In genomic region chr4:63171122-63171521, GRCm38 (mm10) we compare ENCODE assay signal across 20 mouse cellular contexts. TPM values are rescaled to one million over a fixed set of nuclear protein-coding genes. Genes with fewer than 3 reads are reported as not detected.
DNase-seq lines count a peak whose midpoint lies in the region; ATAC-seq and TF ChIP-seq lines count a peak whose summit lies in the region.
"Had no signal": no experiment of that assay in that cellular context is flagged by ENCODE, and none has a peak within 500 bp of the region (broad histone marks: within the 10 kb centered on the region; RNA-seq: fewer than 3 reads in every experiment).

No protein-coding gene starts in this region.

- WGBS in kidney, adult 2 months: 35% methylated on average over 24 of the region's 24 CpGs
- WGBS in kidney, embryonic 16.5 days: 42% methylated on average over 24 of the region's 24 CpGs
- 28% methylated on average over 24 of the region's 24 CpGs for WGBS in liver, postnatal 0 days (ENCODE audit: insufficient replicate concordance)
- WGBS in hindbrain, embryonic 12.5 days: 53% methylated on average over 24 of the region's 24 CpGs

- H3K9ac ChIP-seq in kidney, embryonic 16.5 days (replicated peaks; ENCODE audit: low read length): peak overlapping the region; percentile 50
- H3K9ac ChIP-seq in liver, postnatal 0 days (replicated peaks): no peak overlapping the region
- H3K9ac ChIP-seq in hindbrain, embryonic 12.5 days: no peak overlapping the region
- H3K9ac ChIP-seq: heart, embryonic 12.5 days; neural tube, embryonic 12.5 days had no signal

- no peaks in the 10 kb centered on the region; the same call in 1 of the 2 replicates for H3K36me3 ChIP-seq in kidney, adult 2 months (ENCODE audit: control insufficient read depth, insufficient read depth, low read length)
- peaks cover 10% of the 10 kb centered on the region for H3K36me3 ChIP-seq in kidney, embryonic 16.5 days (ENCODE audit: insufficient read depth, low read length)
- no peaks in the 10 kb centered on the region for H3K36me3 ChIP-seq in liver, postnatal 0 days (replicated peaks; ENCODE audit: insufficient read depth, low read length)
- no peaks in the 10 kb centered on the region for H3K36me3 ChIP-seq in hindbrain, embryonic 12.5 days
- H3K36me3 ChIP-seq: heart, embryonic 12.5 days; neural tube, embryonic 12.5 days had no signal

- ATAC-seq in kidney, embryonic 16.5 days (ENCODE audit: low FRiP score, low TSS enrichment): no peak
- no peak for ATAC-seq in liver, postnatal 0 days
- ATAC-seq in hindbrain, embryonic 12.5 days (ENCODE audit: low FRiP score): no peak
- ATAC-seq: activated CD4-positive, CD25-positive, alpha-beta regulatory T cell, adult 4 months; midbrain, embryonic 16.5 days had no signal

- TF ChIP-seq CTCF in kidney, adult 2 months (conservative IDR thresholded peaks at IDR 0.05; ENCODE audit: insufficient read depth, insufficient read length, low read depth, low read length): no peak
- TF ChIP-seq CTCF in liver, postnatal 0 days (IDR thresholded peaks at IDR 0.05; ENCODE audit: low read depth): no peak

- H3K27ac ChIP-seq in kidney, adult 2 months (ENCODE audit: insufficient read depth, low read depth, low read length): peak overlapping the region; percentile 97
- H3K27ac ChIP-seq in kidney, embryonic 16.5 days (ENCODE audit: low read length): peak overlapping the region; percentile 96
- H3K27ac ChIP-seq in liver, postnatal 0 days (ENCODE audit: low read depth): no peak overlapping the region
- no peak overlapping the region for H3K27ac ChIP-seq in hindbrain, embryonic 12.5 days
- H3K27ac ChIP-seq: neural tube, embryonic 12.5 days had no signal

- no peak for TF ChIP-seq POLR2A in kidney, adult 2 months (IDR thresholded peaks at IDR 0.05; ENCODE audit: low read depth, low read length)

- H3K4me2 ChIP-seq in kidney, embryonic 16.5 days (replicated peaks; ENCODE audit: low read depth, low read length): peak overlapping the region; percentile 52
- 0 out of 2 replicates have a peak overlapping the region, but pooled peaks have one; percentile 47 for H3K4me2 ChIP-seq in liver, postnatal 0 days (ENCODE audit: low read depth, low read length)
- H3K4me2 ChIP-seq in hindbrain, embryonic 12.5 days (replicated peaks): no peak overlapping the region
- H3K4me2 ChIP-seq: heart, embryonic 12.5 days; neural tube, embryonic 12.5 days had no signal

- peaks cover 29% of the 10 kb centered on the region for H3K4me1 ChIP-seq in kidney, adult 2 months (ENCODE audit: control insufficient read depth, insufficient read depth, low read length)
- peaks cover 5% of the 10 kb centered on the region; the same call in 1 of the 2 replicates for H3K4me1 ChIP-seq in kidney, embryonic 16.5 days (ENCODE audit: insufficient read depth, low read length)
- no peaks in the 10 kb centered on the region for H3K4me1 ChIP-seq in liver, postnatal 0 days (ENCODE audit: insufficient read depth)
- H3K4me1 ChIP-seq in hindbrain, embryonic 12.5 days: no peaks in the 10 kb centered on the region
- H3K4me1 ChIP-seq: heart, embryonic 12.5 days; neural tube, embryonic 12.5 days had no signal

- no peaks in the 10 kb centered on the region; the same call in 1 of the 2 replicates for H3K9me3 ChIP-seq in kidney, embryonic 16.5 days (ENCODE audit: low read length)
- no peaks in the 10 kb centered on the region for H3K9me3 ChIP-seq in liver, postnatal 0 days (ENCODE audit: low read length)
- no peaks in the 10 kb centered on the region for H3K9me3 ChIP-seq in hindbrain, embryonic 12.5 days (replicated peaks)
- H3K9me3 ChIP-seq: neural tube, embryonic 12.5 days had no signal

- peak overlapping the region; percentile 74 for H3K4me3 ChIP-seq in kidney, adult 2 months (ENCODE audit: insufficient read depth, low read depth, low read length)
- peak overlapping the region; percentile 52 for H3K4me3 ChIP-seq in kidney, embryonic 16.5 days (ENCODE audit: low read length)
- no peak overlapping the region for H3K4me3 ChIP-seq in liver, postnatal 0 days (ENCODE audit: low read depth, low read length)
- H3K4me3 ChIP-seq in hindbrain, embryonic 12.5 days: no peak overlapping the region
- H3K4me3 ChIP-seq: heart, embryonic 12.5 days; neural tube, embryonic 12.5 days had no signal

- H3K27me3 ChIP-seq in kidney, adult 2 months (replicated peaks; ENCODE audit: control insufficient read depth, insufficient read depth, low read length): no peaks in the 10 kb centered on the region
- H3K27me3 ChIP-seq in kidney, embryonic 16.5 days (ENCODE audit: insufficient read depth, low read length): no peaks in the 10 kb centered on the region
- H3K27me3 ChIP-seq in liver, postnatal 0 days (ENCODE audit: insufficient read depth, low read length): no peaks in the 10 kb centered on the region
- H3K27me3 ChIP-seq in hindbrain, embryonic 12.5 days: peaks cover 17% of the 10 kb centered on the region

- DNase-seq in kidney, adult 2 months: no peak
- DNase-seq in kidney, adult 11 months: no peak
- DNase-seq in ES-CJ7 (ENCODE audit: low read depth, low spot score): peak; percentile 8
- no peak for DNase-seq in liver, postnatal 0 days
- DNase-seq in gastrocnemius, postnatal 4 days (ENCODE audit: low spot score in 2 of 2): no peak
- no peak for DNase-seq in Muller cell, postnatal 12 days (ENCODE audit: inconsistent ontology term)
- DNase-seq: cerebellum, adult 11 months; gastrocnemius, postnatal 36 days; heart, postnatal 4 days; layer of hippocampus, adult 9-11 months; left cerebral cortex, postnatal 4 days; right cerebral cortex, postnatal 4 days; thymus, postnatal 36 days had no signal

- TF ChIP-seq EP300 in liver, postnatal 0 days (IDR thresholded peaks at IDR 0.05; ENCODE audit: low read depth): no peak

RNA-seq across cellular contexts. Expression of gene Kif12, which starts 0.8 kb away (rescaled TPM):
- 187 and 263 TPM in 2 replicates for polyA plus RNA-seq in kidney, adult 2 months (2012; rRNA removed)
- polyA plus RNA-seq in kidney, embryonic 16.5 days (2015; fragmentation: Nextera tagmentation; extraction: Ambion mirVana): 147 and 153 TPM in 2 replicates
- 0.40 and 0.59 TPM in 2 replicates for polyA plus RNA-seq in liver, postnatal 0 days (2015; fragmentation: Nextera tagmentation; extraction: Ambion mirVana)
- polyA plus RNA-seq in hindbrain, embryonic 12.5 days (2016; fragmentation: Nextera tagmentation; extraction: Ambion mirVana): 0.27 TPM in 1 of 2 replicates, not detected in the other
- total RNA-seq in gastrocnemius, postnatal 4 days (2021): not detected
- total RNA-seq: gastrocnemius, postnatal 36 days; heart, postnatal 4 days; left cerebral cortex, postnatal 4 days; MEL had no signal
- polyA plus RNA-seq: activated CD4-positive, CD25-positive, alpha-beta regulatory T cell, adult 4 months; neural tube, embryonic 12.5 days had no signal

RNA-seq across cellular contexts. Expression of gene Ambp, which starts 16.5 kb away (rescaled TPM):
- polyA plus RNA-seq in kidney, adult 2 months (2012; rRNA removed): 2.7 and 3.9 TPM in 2 replicates
- 5.9 and 8.3 TPM in 2 replicates for polyA plus RNA-seq in kidney, embryonic 16.5 days (2015; fragmentation: Nextera tagmentation; extraction: Ambion mirVana)
- polyA plus RNA-seq in liver, postnatal 0 days (2015; fragmentation: Nextera tagmentation; extraction: Ambion mirVana): 2,449 and 2,507 TPM in 2 replicates
- polyA plus RNA-seq in hindbrain, embryonic 12.5 days (2016; fragmentation: Nextera tagmentation; extraction: Ambion mirVana): not detected in 2 replicates
- 1 to 10 TPM in 1 of 2 experiments, under 1 TPM in 1; 0.64 to 4.5 TPM for total RNA-seq in gastrocnemius, postnatal 4 days (2021)
- total RNA-seq: heart, postnatal 4 days; left cerebral cortex, postnatal 4 days; MEL had no signal
- polyA plus RNA-seq: activated CD4-positive, CD25-positive, alpha-beta regulatory T cell, adult 4 months; midbrain, embryonic 16.5 days had no signal

RNA-seq across cellular contexts. Expression of gene Col27a1, which starts 42.7 kb away (rescaled TPM):
- 23.1 and 31.7 TPM in 2 replicates for polyA plus RNA-seq in kidney, adult 2 months (2012; rRNA removed)
- polyA plus RNA-seq in kidney, embryonic 16.5 days (2015; fragmentation: Nextera tagmentation; extraction: Ambion mirVana): 7.3 and 7.8 TPM in 2 replicates
- polyA plus RNA-seq in liver, postnatal 0 days (2015; fragmentation: Nextera tagmentation; extraction: Ambion mirVana): 2.1 and 2.8 TPM in 2 replicates
- 10.5 and 11.5 TPM in 2 replicates for polyA plus RNA-seq in hindbrain, embryonic 12.5 days (2016; fragmentation: Nextera tagmentation; extraction: Ambion mirVana)
- 10 to 100 TPM; 17.5 to 19.5 TPM for total RNA-seq in gastrocnemius, postnatal 4 days (2021)
- total RNA-seq: MEL had no signal

Comparison
In these comparisons a context has a peak if more than half of its experiments do, and no peak if none do; other contexts are left out.
1. H3K27ac ChIP-seq: peak in kidney, adult 2 months (single experiment) and kidney, embryonic 16.5 days (single experiment); none in liver, postnatal 0 days (single experiment) and hindbrain, embryonic 12.5 days (single experiment).
2. H3K4me3 ChIP-seq: peak in kidney, adult 2 months (single experiment) and kidney, embryonic 16.5 days (single experiment); none in liver, postnatal 0 days (single experiment) and hindbrain, embryonic 12.5 days (single experiment).
3. RNA of gene Kif12, which starts 0.8 kb away (polyA plus RNA-seq): 187 to 263 TPM in kidney, adult 2 months and 147 to 153 TPM in kidney, embryonic 16.5 days; 0.40 to 0.59 TPM in liver, postnatal 0 days and 0.27 TPM in hindbrain, embryonic 12.5 days; every median in the first group is over 10 times any median in the second.
4. RNA of gene Ambp, which starts 16.5 kb away (polyA plus RNA-seq): 2,449 to 2,507 TPM in liver, postnatal 0 days; 5.9 to 8.3 TPM in kidney, embryonic 16.5 days, 2.7 to 3.9 TPM in kidney, adult 2 months and not detected in hindbrain, embryonic 12.5 days; every median in the first group is over 100 times any median in the second.